Mouse (Mus musculus) gastrocnemius, postnatal 36 days (tissue): Measurements from ENCODE around the gene Dclre1a. TPM values are rescaled to one million over a fixed set of nuclear protein-coding genes. Genes with fewer than 3 reads are reported as not detected.

ENCODE experiments used
- DNase-seq, 2 experiments: peaks; one replicate each; pipeline ENCODE4 v3.0.0; 2022
- intact Hi-C: fragments of 180-260 bp; cut with DNase I; formaldehyde crosslinking; loops from one replicate; pipeline ENCODE4 v1.15.1; 2025
- total RNA-seq, 2 experiments: library from RNA; stranded (reverse); gene quantifications; 2 replicates each; pipeline ENCODE4 v1.2.3; 2021

The Dclre1a gene
- total RNA-seq, 2 experiments from 2014 or later, result 2.1 to 3.8 TPM

GRCm38 (mm10) chr19:56486926-56487325 lies 61.1 kb downstream of the Dclre1a start:
- no peak for DNase-seq
- intact Hi-C loops, result no loop called here

- intact Hi-C loops, result no loop called here
- DNase-seq, result no peak
Measured at GRCm38 (mm10) chr19:56485376-56486271, 62.4 kb downstream of the Dclre1a start.

- intact Hi-C loops, result no loop called here
Measured at GRCm38 (mm10) chr19:56484630-56485375, 63.2 kb downstream of the Dclre1a start.

More at GRCm38 (mm10) chr19:56484630-56485375, 63.2 kb downstream of the Dclre1a start:
- no peak for DNase-seq

Other genes starting within 250 kb of the Dclre1a start
- 100 to 1,000 TPM; 598 to 893 TPM for gene Nrap, start 158.2 kb downstream of the Dclre1a start, total RNA-seq
- 1 to 10 TPM; 5.1 to 5.3 TPM for gene Casp7, start 151.1 kb downstream of the Dclre1a start, total RNA-seq
- gene Plekhs1, start 86.6 kb downstream of the Dclre1a start, total RNA-seq, result under 1 TPM in 1 of 2 experiments, not detected in 1; 0.18 TPM
- 1 to 10 TPM; 8.5 to 9.1 TPM for gene Nhlrc2, start within 50 bp of the Dclre1a start, total RNA-seq
- gene Adrb1, start 174.0 kb upstream of the Dclre1a start, total RNA-seq, result under 1 TPM; 0.15 to 0.20 TPM